Mouse (Mus musculus): ENCODE results near the gene Grin2a. TPM values are rescaled to one million over a fixed set of nuclear protein-coding genes. Genes with fewer than 3 reads are reported as not detected.

Gene Grin2a
- polyA plus RNA-seq, 1 experiment: not detected

GRCm38 (mm10) chr16:9583981-9584380 lies 411.4 kb downstream of the Grin2a start:
- Histone ChIP-seq H3K4me1 (ENCODE audit: control insufficient read depth, insufficient read depth, low read length) (no peaks in the 10 kb centered on the region), H3K4me3 (ENCODE audit: insufficient read depth, low read depth, low read length) (no peak overlapping the region), H3K27ac (ENCODE audit: insufficient read depth, low read depth, low read length) (no peak overlapping the region)
- no peak for TF ChIP-seq POLR2A (IDR thresholded peaks at IDR 0.05; ENCODE audit: insufficient read depth, low read depth, low read length)
- no peak for TF ChIP-seq CTCF (IDR thresholded peaks at IDR 0.05; ENCODE audit: insufficient read depth, low read depth, low read length)
- WGBS: 52% methylated on average over 2 of the region's 2 CpGs

GRCm38 (mm10) chr16:9571793-9572192 lies 423.6 kb downstream of the Grin2a start:
- no peak for TF ChIP-seq CTCF (IDR thresholded peaks at IDR 0.05; ENCODE audit: insufficient read depth, low read depth, low read length)
- no peak for TF ChIP-seq POLR2A (IDR thresholded peaks at IDR 0.05; ENCODE audit: insufficient read depth, low read depth, low read length)
- Histone ChIP-seq H3K4me1 (ENCODE audit: control insufficient read depth, insufficient read depth, low read length) (no peaks in the 10 kb centered on the region), H3K4me3 (ENCODE audit: insufficient read depth, low read depth, low read length) (no peak overlapping the region), H3K27ac (ENCODE audit: insufficient read depth, low read depth, low read length) (no peak overlapping the region)
- WGBS: 78% methylated on average over 1 of the region's 1 CpGs

- 47% methylated on average over 2 of the region's 2 CpGs for WGBS
- TF ChIP-seq POLR2A (IDR thresholded peaks at IDR 0.05; ENCODE audit: insufficient read depth, low read depth, low read length): no peak
- TF ChIP-seq CTCF (IDR thresholded peaks at IDR 0.05; ENCODE audit: insufficient read depth, low read depth, low read length): no peak
Observed at GRCm38 (mm10) chr16:9567286-9567685, 428.1 kb downstream of the Grin2a start.

GRCm38 (mm10) chr16:9561816-9562215 lies 433.5 kb downstream of the Grin2a start:
- WGBS: 48% methylated on average over 1 of the region's 1 CpGs
- H3K4me3 ChIP-seq (ENCODE audit: insufficient read depth, low read depth, low read length): no peak overlapping the region
- no peaks in the 10 kb centered on the region for H3K4me1 ChIP-seq (ENCODE audit: control insufficient read depth, insufficient read depth, low read length)
- no peak for TF ChIP-seq CTCF (IDR thresholded peaks at IDR 0.05; ENCODE audit: insufficient read depth, low read depth, low read length)
- no peak for TF ChIP-seq POLR2A (IDR thresholded peaks at IDR 0.05; ENCODE audit: insufficient read depth, low read depth, low read length)
- H3K27ac ChIP-seq (ENCODE audit: insufficient read depth, low read depth, low read length): no peak overlapping the region

More at GRCm38 (mm10) chr16:9567286-9567685, 428.1 kb downstream of the Grin2a start:
- Histone ChIP-seq H3K4me1 (ENCODE audit: control insufficient read depth, insufficient read depth, low read length) (no peaks in the 10 kb centered on the region), H3K4me3 (ENCODE audit: insufficient read depth, low read depth, low read length) (no peak overlapping the region), H3K27ac (ENCODE audit: insufficient read depth, low read depth, low read length) (no peak overlapping the region)

GRCm38 (mm10) chr16:9535196-9535595 lies 460.2 kb downstream of the Grin2a start:
- TF ChIP-seq POLR2A (IDR thresholded peaks at IDR 0.05; ENCODE audit: insufficient read depth, low read depth, low read length) (no peak), CTCF (IDR thresholded peaks at IDR 0.05; ENCODE audit: insufficient read depth, low read depth, low read length) (no peak)
- Histone ChIP-seq H3K27ac (ENCODE audit: insufficient read depth, low read depth, low read length) (no peak overlapping the region), H3K4me1 (ENCODE audit: control insufficient read depth, insufficient read depth, low read length) (peaks cover 5% of the 10 kb centered on the region), H3K4me3 (ENCODE audit: insufficient read depth, low read depth, low read length) (no peak overlapping the region)
- 93% methylated on average over 5 of the region's 5 CpGs for WGBS

GRCm38 (mm10) chr16:9533564-9534332 lies 461.6 kb downstream of the Grin2a start:
- Histone ChIP-seq H3K27ac (ENCODE audit: insufficient read depth, low read depth, low read length) (no peak overlapping the region), H3K4me3 (ENCODE audit: insufficient read depth, low read depth, low read length) (no peak overlapping the region), H3K4me1 (ENCODE audit: control insufficient read depth, insufficient read depth, low read length) (peaks cover 5% of the 10 kb centered on the region)
- TF ChIP-seq CTCF (IDR thresholded peaks at IDR 0.05; ENCODE audit: insufficient read depth, low read depth, low read length): no peak
- TF ChIP-seq POLR2A (IDR thresholded peaks at IDR 0.05; ENCODE audit: insufficient read depth, low read depth, low read length): no peak
- 50% methylated on average over 9 of the region's 9 CpGs for WGBS

- 63% methylated on average over 6 of the region's 6 CpGs for WGBS
- TF ChIP-seq CTCF (IDR thresholded peaks at IDR 0.05; ENCODE audit: insufficient read depth, low read depth, low read length) (no peak), POLR2A (IDR thresholded peaks at IDR 0.05; ENCODE audit: insufficient read depth, low read depth, low read length) (no peak)
Observed at GRCm38 (mm10) chr16:9532843-9533532, 462.4 kb downstream of the Grin2a start.

GRCm38 (mm10) chr16:9527214-9527613 lies 468.1 kb downstream of the Grin2a start:
- 80% methylated on average over 5 of the region's 5 CpGs for WGBS
- H3K27ac ChIP-seq (ENCODE audit: insufficient read depth, low read depth, low read length): no peak overlapping the region
- no peaks in the 10 kb centered on the region for H3K4me1 ChIP-seq (ENCODE audit: control insufficient read depth, insufficient read depth, low read length)
- TF ChIP-seq POLR2A (IDR thresholded peaks at IDR 0.05; ENCODE audit: insufficient read depth, low read depth, low read length) (no peak), CTCF (IDR thresholded peaks at IDR 0.05; ENCODE audit: insufficient read depth, low read depth, low read length) (no peak)
- H3K4me3 ChIP-seq (ENCODE audit: insufficient read depth, low read depth, low read length): no peak overlapping the region

More at GRCm38 (mm10) chr16:9532843-9533532, 462.4 kb downstream of the Grin2a start:
- H3K4me1 ChIP-seq (ENCODE audit: control insufficient read depth, insufficient read depth, low read length): peaks cover 5% of the 10 kb centered on the region
- H3K4me3 ChIP-seq (ENCODE audit: insufficient read depth, low read depth, low read length): no peak overlapping the region
- H3K27ac ChIP-seq (ENCODE audit: insufficient read depth, low read depth, low read length): no peak overlapping the region

GRCm38 (mm10) chr16:9523314-9523713 lies 472.0 kb downstream of the Grin2a start:
- Histone ChIP-seq H3K4me1 (ENCODE audit: control insufficient read depth, insufficient read depth, low read length) (no peaks in the 10 kb centered on the region), H3K4me3 (ENCODE audit: insufficient read depth, low read depth, low read length) (no peak overlapping the region), H3K27ac (ENCODE audit: insufficient read depth, low read depth, low read length) (no peak overlapping the region)
- TF ChIP-seq CTCF (IDR thresholded peaks at IDR 0.05; ENCODE audit: insufficient read depth, low read depth, low read length) (no peak), POLR2A (IDR thresholded peaks at IDR 0.05; ENCODE audit: insufficient read depth, low read depth, low read length) (no peak)

Other genes with a start within 250 kb of the Grin2a start
- not detected in 2 replicates for gene Rpl39l, start 174.7 kb upstream of the Grin2a start, polyA plus RNA-seq (2012; ENCODE audit: insufficient read depth, insufficient read length, low replicate concordance, missing spikeins)
- not detected in 2 replicates for gene Atf7ip2, start 197.2 kb upstream of the Grin2a start, polyA plus RNA-seq (2012; ENCODE audit: insufficient read depth, insufficient read length, low replicate concordance, missing spikeins)

Measured in olfactory bulb, adult 2 months (tissue).